Mouse (Mus musculus): ENCODE data around the gene Serac1.

DNA sequence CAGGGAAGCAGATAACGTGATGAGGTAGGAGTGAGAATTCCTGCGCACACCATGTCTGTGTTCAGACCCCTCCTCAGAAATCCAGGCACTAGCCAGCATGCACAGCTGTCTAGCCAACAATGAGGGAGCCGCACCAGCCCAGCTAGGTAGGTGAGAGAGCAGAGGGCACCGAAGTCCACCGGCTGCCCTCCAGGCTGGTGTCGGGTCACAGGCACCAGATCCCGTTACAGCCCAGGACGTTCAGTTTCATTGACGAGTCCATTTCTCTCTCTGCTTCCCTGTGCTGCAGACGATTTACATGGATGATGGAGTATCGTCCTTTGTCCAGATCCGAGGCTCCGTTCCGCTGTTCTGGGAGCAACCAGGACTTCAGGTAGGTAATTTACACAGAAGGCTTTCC, 83.0 kb downstream of the Serac1 start:
- TF ChIP-seq CTCF (IDR thresholded peaks at IDR 0.05; ENCODE audit: borderline replicate concordance, extremely low read depth, insufficient read depth, insufficient read length), result no peak
- TF ChIP-seq POLR2A (IDR thresholded peaks at IDR 0.05; ENCODE audit: borderline replicate concordance, extremely low read depth, insufficient read depth, insufficient read length, poor library complexity, severe bottlenecking), result no peak
